Mouse (Mus musculus): ENCODE data around the gene Ccdc180. TPM values are rescaled to one million over a fixed set of nuclear protein-coding genes. Genes with fewer than 3 reads are reported as not detected.
A peak's percentile ranks its signal among the peaks of the same experiment; 100 is the strongest.

Gene Ccdc180
- total RNA-seq (2021): under 1 TPM in 1 of 2 experiments, not detected in 1; 0.07 TPM
- long read RNA-seq, experiment 1: 0 reads
- long read RNA-seq, experiment 2: 0 reads

DNA sequence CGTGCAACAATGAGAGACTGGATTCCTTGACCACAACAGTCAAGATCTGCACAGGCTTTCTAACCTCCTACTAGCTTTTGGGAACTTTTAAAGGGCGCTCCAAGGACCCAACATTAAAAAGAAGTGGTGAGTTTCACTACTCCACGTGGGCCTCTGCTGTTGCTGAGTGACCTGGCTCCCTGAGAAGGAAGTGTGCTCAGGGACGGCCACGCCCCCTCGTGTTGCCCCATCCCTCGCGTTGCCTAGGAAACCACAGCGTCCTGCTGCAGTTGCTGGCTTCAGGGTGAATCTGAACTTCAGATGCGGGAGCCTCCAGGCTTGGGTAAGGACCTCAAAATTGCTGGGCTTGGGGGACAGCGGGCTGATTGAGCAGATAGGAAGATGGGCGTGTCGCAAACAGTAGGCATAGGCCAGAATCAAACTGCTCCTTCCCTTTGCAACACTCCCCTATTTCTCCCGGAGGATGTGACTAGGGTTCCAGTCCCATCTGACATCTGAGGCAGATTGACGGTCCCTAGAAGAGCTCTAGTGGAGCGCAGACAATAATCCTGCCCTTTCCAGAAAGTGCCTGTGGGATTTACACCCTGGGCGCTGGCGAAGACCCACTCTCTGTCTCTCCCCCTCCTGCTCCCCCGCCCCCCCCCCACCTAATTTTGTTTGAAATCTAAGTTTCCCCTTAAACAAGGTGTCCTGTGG is at the start of gene Ccdc180:
Gene Ccdc180, plus strand, starts transcription at position 238 of the 696 bp plus-strand sequence.
- DNase-seq (ENCODE audit: low spot score in 2 of 2): peak; percentile 15 to 23

DNA sequence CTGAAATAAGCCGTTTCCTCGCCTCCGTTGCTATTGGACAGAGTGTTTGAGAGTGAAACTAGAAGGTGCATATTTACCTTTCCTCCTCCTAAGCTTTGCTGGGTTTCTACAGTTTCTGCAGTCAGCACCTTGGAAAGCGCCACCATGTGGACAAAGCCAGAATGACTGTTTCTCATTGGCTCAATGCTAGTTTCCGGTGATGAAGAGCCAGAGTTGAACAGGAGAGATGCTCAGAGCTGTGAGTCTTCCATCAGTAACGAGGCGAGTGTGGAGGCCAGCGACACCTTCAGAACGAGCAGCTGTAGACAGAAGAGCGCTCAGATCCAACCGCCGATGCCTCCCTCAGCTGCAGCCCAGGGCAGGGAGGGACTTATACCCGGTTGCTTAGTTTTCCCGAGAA is 45.7 kb upstream of the Ccdc180 start:
- DNase-seq (ENCODE audit: low spot score in 2 of 2): peak; percentile 39 to 63

DNA sequence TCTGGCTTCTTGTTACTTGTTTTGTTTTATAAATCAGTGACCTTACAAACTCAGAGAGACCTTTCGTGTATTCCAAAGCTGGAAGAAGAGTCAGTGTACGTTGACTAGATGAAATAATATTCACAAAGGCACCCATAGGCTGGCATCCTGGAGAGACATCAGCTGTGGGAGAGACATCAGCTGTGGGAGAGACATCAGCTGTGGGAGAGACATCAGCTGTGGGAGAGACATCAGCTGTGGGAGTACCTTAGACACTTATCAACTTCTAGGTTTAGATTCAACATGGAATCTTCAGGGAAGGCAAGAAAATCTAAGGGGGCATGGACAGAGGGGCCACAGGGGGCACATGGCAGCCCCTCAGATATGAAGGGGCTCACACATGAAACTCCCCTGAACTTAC is 43.8 kb upstream of the Ccdc180 start:
- DNase-seq (ENCODE audit: low spot score in 2 of 2): no peak

DNA sequence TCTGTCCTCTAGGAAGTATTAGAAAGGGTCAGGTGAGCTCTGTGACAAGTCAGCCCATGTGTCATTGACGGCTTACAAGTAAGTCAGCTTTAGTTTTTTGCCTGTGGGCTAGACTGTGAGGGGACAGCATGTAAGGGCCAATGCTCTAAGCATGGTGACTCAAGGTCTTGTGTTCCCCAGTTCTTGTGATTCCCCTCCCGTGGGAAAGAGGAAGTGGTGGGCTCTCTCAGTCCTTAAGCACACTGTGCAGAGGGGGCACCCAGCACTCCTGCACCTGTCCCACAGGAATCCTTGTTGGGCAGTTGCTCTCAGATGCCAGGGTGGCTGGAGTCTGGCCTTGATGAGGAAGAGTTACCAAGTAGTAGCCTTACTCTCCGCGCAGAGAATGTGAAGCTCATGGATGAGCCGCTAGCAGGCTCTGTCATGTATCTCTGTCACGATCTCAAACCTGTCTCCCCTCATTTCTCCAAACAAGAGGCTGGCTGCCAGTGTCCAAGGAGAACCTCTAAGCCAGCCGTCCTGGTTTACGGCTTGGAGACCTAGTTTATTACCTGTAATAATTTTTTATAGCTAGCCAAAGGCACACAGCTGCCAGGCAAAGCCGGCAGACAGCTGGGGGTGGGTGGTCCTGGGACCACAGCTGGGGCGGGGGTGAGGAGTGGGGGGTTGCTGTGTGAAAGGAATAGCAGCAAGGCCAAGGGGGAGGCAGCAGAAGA is 41.8 kb upstream of the Ccdc180 start, which contains the start of gene Stra6l:
Gene Stra6l, plus strand, starts transcription at position 556 of the 716 bp plus-strand sequence.
- DNase-seq (ENCODE audit: low spot score in 2 of 2): no peak

DNA sequence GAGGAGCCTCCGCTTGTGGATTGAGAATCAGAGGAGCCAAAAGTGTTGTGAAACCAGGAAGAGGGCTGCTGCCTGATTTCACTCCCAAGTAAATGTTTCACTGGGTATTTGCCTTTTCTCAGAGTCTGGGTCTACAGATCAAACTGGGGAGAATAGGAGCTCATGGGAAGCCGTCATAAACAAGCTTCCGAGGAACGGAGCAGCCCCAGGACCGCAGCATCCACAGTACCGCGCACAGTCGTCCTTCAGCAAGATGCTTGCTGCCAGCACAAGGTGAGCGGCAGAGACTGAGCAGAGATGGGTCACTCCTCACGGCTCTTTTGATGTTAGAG is 41.3 kb upstream of the Ccdc180 start:
- DNase-seq (ENCODE audit: low spot score in 2 of 2): no peak

DNA sequence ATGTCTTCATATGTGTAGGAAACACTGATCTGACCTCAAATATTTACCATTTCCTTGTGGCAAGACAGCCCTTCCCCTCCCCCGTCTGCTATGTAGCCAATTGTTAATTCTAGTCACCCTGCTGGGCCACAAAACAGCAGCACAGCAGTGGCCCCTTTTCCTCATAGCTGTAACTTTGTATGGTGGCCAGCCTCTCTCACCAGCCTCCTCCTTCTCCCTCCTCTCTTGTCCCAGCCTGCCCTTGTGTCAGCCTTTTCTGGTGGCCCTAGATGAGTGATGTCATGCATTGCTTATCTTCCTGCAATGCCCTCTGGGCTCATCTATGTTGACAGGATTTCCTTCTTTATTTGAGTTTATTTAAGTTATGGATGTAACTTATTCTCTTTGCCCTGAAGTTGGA is 40.7 kb upstream of the Ccdc180 start:
- DNase-seq (ENCODE audit: low spot score in 2 of 2): no peak

DNA sequence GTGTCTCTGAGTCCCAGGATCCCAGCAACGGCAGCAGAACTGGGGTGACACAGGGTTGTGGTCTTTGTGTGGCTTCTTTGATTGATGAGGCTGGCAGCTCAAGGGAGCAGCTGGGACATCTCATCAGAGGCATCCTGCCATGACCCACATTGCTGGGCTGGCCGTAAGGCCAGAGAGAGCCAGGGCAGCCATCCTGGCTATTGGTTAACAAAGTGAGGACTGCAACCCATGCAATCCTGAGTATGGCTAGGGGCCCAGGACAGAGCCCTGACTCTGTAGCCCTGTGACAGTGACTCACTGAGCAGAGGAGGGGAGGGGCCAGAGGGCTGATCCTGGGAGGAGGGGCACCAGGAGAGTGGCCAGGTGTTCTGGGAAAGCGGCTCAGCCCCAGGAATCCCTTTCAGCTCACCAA is 38.5 kb upstream of the Ccdc180 start:
- DNase-seq (ENCODE audit: low spot score in 2 of 2): no peak

DNA sequence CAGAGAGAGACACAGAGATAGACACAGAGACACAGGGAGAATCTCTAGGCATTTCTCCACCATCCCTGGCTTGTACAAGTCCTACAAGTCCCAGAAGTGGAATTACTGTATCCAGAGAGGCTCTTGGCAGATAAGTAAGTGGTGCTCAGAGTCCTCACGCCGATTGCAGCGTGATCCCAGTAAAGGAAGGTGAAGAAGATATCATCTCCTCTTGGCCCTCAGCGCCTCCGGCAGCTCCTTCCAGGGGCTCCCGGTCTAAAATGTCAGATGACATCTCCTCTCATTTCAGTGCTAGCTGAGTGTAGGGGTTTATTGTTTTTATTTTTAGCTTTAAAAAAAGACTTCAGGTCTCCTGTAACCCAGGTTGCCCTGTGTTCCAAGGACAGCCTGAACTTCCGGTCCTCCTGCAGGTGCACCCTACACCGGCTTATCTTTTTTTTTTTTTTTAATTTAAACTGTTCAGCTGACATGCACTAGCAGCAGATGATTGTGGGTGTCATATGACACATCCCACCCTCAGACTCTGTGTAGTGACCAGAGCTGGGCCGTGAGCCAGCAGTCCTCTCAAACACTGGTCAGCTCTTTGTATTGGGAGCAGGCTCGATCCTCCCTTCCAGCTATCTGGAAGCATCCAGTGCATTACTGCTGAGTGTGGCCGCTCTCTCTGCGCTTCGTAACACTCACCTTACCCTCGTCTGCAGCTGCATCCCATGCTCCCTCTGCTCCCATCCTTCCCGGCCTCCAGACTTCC is 36.4 kb upstream of the Ccdc180 start:
- DNase-seq (ENCODE audit: low spot score in 2 of 2): no peak

DNA sequence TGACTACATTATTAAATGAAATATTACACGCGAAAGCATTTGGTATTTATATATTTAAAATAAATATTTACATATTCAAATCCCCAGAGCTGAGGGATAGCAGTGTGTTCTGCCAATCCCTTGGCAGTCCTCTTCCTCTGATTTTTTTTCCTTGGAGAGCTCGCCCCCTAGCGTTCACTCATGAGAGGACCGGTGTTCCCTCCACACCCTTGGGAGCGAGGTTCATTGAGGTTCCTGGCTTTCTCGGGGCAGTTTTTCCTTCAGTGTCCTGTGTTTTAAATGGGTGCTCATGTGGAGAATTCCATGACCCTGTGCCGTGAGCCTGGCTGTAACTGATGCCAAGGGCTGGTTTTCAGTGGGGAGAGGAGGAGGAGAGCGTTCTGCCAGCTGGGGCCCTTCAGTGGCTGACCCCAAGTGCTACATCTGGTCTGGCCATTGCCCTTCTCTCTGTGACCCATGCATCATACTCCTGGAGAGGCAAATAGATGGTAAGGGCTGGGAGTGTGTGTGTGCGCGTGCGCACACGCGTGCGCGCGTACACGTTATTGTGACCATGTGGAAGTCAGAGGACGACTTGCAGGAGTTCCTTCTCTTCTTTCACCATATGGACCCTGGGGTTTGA is 34.2 kb upstream of the Ccdc180 start:
- peak; percentile 77 to 87 for DNase-seq (ENCODE audit: low spot score in 2 of 2)

DNA sequence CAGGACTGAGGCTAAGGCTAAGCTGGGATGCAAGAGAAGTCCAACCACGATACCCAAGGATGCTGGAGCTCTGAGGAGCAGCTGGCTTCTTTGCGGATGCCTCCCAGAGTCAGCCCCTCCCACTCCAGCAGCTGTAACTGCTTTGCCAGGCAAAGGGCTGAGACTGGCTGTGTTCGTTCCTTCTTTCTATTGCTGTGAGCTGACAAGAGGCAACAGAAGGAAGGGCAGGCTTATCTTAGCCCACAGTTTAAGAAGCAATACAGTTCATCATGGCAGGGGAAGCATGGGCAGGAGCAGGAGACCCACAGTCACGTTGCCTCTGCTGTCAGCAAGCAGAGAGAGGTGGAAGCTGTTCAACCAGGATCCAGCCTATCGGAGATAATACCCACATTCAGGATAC is 28.9 kb upstream of the Ccdc180 start:
- no peak for DNase-seq (ENCODE audit: low spot score in 2 of 2)

DNA sequence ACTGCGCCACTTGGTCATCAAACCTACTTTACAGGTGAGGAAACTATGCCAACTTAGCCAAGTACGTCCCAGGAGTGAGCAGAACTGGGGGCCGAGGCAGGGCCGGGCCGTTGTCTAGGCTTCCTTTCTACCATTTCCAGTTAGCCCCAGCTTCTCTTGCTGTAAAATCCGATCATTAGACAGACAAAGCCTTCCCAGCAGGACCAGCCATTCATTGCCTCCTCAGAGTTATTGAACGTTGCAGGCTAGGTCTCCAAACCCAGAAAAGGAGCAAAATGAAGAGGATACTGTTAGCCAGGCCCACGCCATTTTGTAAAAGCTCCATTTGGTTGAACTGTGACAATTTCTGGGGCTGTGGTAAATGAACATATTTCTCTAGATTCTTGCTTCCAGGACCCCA is 22.7 kb upstream of the Ccdc180 start:
- DNase-seq (ENCODE audit: low spot score in 2 of 2): no peak

DNA sequence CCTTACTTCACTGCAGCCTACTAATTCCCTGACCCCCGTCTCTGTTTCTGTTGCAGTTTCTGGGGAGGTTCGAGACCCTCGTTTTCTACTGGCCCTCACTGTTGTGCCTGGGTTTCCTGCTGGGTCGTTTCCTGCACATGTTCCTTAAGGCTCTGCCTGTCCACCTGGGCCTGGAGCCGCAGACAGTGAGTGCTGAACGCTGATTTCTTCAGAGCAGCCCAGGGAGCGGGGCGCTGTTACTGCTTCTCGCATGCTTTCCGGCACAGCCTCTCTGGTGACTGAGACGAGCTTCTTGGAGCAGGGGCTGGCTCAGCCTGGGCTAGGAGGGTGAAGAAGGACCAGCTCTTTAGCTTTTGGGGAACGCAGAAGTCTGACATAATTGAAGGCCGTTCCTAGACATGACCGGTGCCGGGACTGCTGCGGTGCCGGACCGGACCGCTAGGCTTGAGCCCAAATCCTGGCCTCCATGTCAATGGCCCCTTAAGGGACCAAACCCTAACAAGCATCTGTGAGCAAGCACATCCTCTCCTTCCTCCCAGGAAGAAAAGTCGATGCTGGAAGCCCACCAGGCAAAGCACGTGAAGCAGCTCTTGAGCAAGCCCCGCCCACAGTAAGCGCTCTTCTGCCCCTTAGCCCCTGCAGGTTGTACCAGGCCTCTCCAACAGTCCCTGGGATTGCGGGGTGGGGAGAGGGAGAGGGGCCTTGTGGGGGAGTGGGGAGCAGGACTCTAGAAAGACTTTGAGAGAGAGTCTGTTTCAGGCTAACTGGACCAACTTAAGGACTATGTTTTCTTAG is 20.9 kb upstream of the Ccdc180 start:
- DNase-seq (ENCODE audit: low spot score in 2 of 2): no peak

DNA sequence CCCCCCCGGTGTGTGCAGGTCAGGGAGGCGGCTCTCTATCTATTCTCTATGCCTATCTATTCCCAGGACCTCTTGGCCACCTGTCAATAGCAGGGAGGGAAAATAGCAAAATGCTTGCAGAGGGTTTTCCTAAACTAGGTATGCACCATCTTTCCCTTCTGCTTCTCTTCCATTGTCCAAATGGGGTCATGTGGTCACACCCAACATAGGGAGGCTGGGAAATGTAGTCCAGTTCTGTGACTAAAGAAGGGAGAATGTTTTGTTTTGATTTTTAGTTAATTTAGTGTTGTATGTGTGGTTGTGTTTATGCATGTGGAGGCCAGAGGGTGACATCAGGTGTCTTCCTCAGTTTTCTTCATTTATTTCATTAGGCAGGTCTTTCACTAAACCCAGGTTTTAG is 18.0 kb upstream of the Ccdc180 start:
- no peak for DNase-seq (ENCODE audit: low spot score in 2 of 2)

DNA sequence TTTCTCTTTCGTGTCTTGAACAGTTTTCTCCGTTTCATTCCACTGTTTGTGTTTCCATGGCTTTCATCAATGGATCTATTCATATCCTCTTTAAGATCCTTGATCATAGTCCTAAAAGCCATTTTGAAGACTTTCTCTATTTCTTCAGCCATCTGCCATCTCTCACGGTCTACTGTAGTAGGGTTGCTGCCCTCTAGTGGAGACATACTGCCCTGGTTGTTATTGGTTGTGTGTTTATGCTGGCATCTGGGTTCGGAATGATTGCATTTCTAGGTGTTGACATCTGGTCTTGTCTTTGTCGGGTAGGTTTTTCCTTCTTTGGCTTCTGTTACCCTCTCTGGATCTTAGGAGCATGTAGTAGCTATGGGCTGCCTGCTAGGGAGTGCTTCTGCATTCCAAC is 11.2 kb upstream of the Ccdc180 start:
- peak; percentile 29 to 59 for DNase-seq (ENCODE audit: low spot score in 2 of 2)

DNA sequence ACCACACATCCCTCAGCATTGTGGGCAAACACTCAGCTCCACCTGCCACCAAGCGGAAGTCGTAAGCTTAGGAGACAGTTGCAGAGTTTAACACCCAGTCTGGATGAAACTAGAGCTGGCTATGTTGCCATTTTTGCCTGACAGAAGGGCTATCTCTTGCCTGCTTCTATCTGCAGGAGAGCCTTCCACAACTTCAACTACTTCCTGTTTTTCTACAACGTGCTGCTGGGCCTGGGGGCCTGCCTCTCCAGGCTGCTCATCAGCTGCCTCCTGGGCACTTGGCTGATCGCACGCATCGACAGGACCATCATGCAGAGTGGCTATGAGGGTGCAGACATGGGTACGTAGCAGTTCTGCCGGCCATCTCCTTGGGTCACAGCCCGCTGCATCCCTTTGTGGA is 7.6 kb upstream of the Ccdc180 start:
- no peak for DNase-seq (ENCODE audit: low spot score in 2 of 2)

DNA sequence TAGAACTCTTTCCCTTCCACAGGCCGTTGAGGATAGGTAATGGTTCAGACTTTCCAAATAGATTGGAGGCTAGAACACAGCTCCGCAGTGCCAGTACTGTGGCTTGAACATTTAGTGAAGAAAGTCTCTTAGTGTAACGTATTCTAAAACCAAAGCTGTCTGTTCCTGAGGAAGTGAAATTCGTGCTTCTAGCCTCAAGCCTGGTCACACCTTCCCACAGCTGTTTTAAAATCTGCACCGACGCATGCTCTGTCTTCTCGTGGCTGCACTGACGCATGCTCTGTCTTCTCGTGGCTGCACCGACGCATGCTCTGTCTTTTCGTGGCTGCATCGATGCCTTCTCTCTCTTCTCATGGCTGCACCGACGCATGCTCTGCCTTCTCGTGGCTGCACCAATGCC is 6.9 kb upstream of the Ccdc180 start:
- no peak for DNase-seq (ENCODE audit: low spot score in 2 of 2)

DNA sequence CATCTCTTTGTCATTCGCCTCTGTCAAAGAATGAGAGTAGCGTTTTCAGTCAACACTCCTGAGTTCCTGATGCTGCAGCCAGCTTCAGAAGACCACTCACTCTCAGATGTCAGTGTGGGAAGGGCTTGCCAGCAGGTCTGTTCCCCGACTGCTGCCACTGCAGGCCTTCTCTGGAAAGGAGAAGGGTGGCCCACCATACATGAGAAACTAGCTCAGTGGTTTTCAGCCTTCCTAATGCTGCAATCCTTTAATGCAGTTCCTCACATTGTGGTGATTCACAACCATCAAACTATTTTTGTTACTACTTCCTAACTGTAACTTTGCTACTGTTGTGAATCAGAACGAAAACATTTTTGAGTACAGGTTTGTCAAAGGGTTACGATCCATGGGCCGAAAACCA is 616 bp upstream of the Ccdc180 start:
- no peak for DNase-seq (ENCODE audit: low spot score in 2 of 2)

DNA sequence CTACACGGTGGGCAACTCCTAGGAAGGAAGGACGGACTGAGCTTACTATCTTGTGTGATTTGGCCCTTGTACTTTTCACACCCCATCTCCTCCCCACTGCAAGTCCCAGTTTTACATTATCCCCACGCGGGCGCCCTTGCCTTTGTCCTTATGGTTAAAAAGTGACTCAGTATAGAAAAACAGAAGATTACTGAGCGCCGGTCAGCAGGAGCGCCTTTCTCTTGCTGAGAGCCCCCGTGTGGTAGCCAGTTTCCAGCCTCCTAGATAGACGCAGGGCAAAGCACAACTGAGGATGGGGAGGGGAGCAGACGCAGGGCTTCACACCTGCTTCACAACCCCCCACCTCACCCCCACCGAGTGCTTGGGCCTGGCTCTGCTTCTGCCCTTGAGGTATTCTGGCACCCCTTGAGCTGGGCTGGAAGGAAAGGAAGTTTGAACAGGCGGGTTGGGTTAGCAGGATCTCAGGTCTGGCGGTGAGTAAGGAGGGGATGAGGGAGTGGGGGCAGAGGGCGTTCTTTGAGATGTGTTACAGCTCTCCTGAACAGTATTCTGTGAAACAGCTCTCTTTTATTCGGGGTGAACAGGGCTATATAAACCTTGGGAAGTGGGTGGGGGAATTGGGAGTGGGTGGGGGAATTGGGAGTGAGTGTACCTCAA is 6.5 kb downstream of the Ccdc180 start:
- DNase-seq (ENCODE audit: low spot score in 2 of 2): no peak

DNA sequence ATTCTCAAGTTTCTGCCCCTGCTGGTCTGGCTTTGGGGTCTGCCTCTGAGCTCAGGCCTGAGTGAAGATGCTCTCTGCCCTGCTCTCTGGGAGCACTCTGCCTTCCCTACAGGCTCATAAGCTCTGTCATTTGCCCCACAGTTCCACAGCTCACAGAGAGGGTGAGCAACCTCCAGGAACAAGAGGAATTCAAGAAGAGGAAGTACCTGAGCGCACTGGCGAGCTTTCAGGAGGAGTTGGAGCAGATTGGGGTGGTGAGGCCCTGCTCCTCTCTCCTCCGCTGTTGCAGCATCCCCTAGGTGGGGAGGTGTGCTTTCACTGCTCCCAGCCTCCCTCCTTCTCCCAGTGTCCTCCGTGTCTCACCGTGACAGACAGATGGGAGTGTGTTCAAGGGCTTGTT is 8.3 kb downstream of the Ccdc180 start:
- no peak for DNase-seq (ENCODE audit: low spot score in 2 of 2)

DNA sequence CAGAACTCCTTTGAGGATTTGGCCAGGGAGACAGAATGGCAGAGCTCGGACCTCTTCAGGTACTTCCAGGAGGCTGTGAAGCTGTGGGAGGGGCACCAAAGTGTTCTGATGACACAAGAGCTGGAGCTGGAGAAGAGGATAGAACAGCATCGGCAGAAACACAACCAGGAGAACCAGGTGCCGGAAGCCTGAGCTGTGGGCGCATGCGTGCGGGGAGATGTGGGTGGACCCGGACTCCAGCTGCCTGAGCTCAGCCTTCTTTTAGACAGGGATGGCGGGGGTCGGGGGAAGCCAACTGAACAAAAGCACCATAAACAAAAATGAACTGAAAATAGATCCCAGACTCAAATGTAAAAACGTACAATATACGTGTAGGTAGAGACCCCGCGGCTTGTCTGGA is 19.2 kb downstream of the Ccdc180 start:
- DNase-seq (ENCODE audit: low spot score in 2 of 2): peak; percentile 47 to 70
